Mouse (Mus musculus) kidney, adult 2 months (tissue): ENCODE data around the gene Ube2f.

Experiments
- CTCF ChIP-seq: fragments of 200-500 bp; conservative IDR thresholded peaks from 2 replicates; pipeline ENCODE4 v1.5.1; 2011; ENCODE audit warnings: low read depth, mild to moderate bottlenecking, control low read depth, low read length, moderate library complexity, mixed read lengths; ENCODE audit not compliant: insufficient read depth, insufficient read length
- POLR2A ChIP-seq: fragments of 200-500 bp; IDR thresholded peaks from one replicate; pipeline ENCODE4 v1.6.1; 2011; ENCODE audit warnings: low read depth, low read length, control low read depth

DNA sequence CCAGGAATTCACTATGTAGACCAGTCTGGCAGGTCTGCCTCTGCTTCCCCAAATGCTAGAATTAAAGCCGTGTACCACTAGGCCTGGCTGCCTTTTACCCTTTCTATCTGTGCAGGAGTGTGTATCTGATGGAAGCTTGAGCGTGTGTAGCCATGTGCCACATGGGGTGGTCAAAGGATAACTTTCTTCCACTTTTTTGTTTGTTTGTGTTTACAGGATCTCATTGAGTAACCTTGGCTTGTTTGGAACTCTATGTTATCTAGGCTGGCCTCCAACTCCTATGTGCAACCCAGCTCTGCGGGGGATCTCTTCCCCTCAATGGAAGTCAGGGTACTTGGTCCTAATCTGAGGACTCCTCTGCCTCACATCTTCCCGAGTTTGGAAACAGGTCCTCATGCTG, 1.1 kb upstream of the Ube2f start:
- TF ChIP-seq CTCF (no peak), POLR2A (no peak)
